Mouse (Mus musculus) heart, embryonic 15.5 days (tissue): Measurements from ENCODE around the gene L3mbtl1. TPM values are rescaled to one million over a fixed set of nuclear protein-coding genes. Genes with fewer than 3 reads are reported as not detected.
A peak's percentile ranks its signal among the peaks of the same experiment; 100 is the strongest.

Source experiments
- ATAC-seq: fragments of 200-750 bp; cut with Nextera tagmentation; replicated peaks from 2 replicates; pipeline ENCODE4 v1.8.0; 2017; ENCODE audit warnings: low read depth, moderate TSS enrichment; ENCODE audit not compliant: insufficient number of reproducible peaks, insufficient read depth, low FRiP score
- H3K27ac ChIP-seq: fragments of 300-500 bp; sonication (generic); 2 replicates; pipeline ENCODE4 v1.5.1; 2015; ENCODE audit warnings: mild to moderate bottlenecking, inconsistent platforms
- H3K27me3 ChIP-seq: fragments of 300-500 bp; sonication (generic); 2 replicates; pipeline ENCODE4 v1.6.1; 2015; ENCODE audit warnings: inconsistent platforms
- H3K36me3 ChIP-seq: fragments of 300-500 bp; sonication (generic); 2 replicates; pipeline ENCODE4 v1.6.1; 2015; ENCODE audit warnings: mild to moderate bottlenecking, inconsistent platforms
- H3K4me1 ChIP-seq: fragments of 300-500 bp; sonication (generic); replicated peaks from 2 replicates; pipeline ENCODE4 v1.6.1; 2015; ENCODE audit warnings: inconsistent platforms
- H3K4me2 ChIP-seq: fragments of 300-500 bp; sonication (generic); 2 replicates; pipeline ENCODE4 v1.6.1; 2015; ENCODE audit warnings: inconsistent platforms, mild to moderate bottlenecking, moderate library complexity
- H3K4me3 ChIP-seq: fragments of 300-500 bp; sonication (generic); 2 replicates; pipeline ENCODE4 v1.5.1; 2015; ENCODE audit warnings: mild to moderate bottlenecking, inconsistent platforms
- H3K9ac ChIP-seq: fragments of 300-500 bp; sonication (generic); 2 replicates; pipeline ENCODE4 v1.6.1; 2015; ENCODE audit warnings: mild to moderate bottlenecking, inconsistent platforms
- H3K9me3 ChIP-seq: fragments of 300-500 bp; sonication (generic); replicated peaks from 2 replicates; pipeline ENCODE4 v1.6.1; 2016; ENCODE audit warnings: inconsistent platforms
- WGBS: fragments of 180-500 bp; shearing (Covaris S2); methylation state at CpG from one replicate; pipeline ENCODE4 v1.1.7; 2015; ENCODE audit warnings: mixed read lengths; 5-methylcytosine and 5-hydroxymethylcytosine counted together
- polyA plus RNA-seq: library from polyadenylated mRNA; unstranded; fragments of >200 nt; fragmentation: Nextera tagmentation; extraction: Ambion mirVana; gene quantifications from 2 replicates; pipeline ENCODE4 v1.2.1, GENCODE M21; 2015

L3mbtl1 gene
- polyA plus RNA-seq, 1 experiment from 2014 or later = not detected

DNA sequence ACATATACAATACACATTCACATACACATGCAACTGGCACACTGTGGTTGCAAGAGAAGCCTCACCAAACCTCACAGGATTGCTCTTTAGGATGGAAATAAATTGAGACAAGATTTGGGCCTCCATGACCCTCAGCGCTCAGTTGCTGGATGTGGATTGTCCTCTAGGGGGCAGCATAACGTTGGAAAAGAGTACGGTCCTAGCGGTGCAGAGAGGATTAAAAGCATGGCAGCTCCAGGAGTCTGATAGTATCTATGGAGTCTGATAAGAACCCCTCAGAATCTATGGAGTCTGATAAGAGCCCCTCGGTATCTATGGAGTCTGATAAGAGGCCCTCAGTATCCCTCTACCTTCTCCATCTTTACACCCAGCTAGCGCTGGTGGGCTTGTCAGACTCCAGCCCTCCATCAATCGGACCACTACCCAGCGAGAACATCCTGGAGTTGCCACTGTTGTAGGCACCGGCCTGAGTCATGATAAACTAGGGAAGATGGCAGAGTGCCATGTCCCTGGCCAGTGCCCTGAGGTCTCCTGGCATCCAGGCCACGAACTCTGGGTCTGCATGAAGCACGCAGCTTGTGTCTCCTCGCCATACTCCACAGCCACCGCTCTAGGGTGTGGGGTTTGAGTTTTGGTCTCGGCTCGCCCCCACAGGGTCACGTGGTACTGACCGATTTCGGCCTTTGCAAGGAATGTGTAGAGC lies 55.4 kb downstream of the L3mbtl1 start:
- ATAC-seq = peak; percentile 24; the same call in 1 of the 2 replicates

GRCm38 (mm10) chr2:162999744-163000143 lies 56.5 kb downstream of the L3mbtl1 start:
- no peak for ATAC-seq
- H3K36me3 ChIP-seq = no peaks in the 10 kb centered on the region
- 27% methylated on average over 3 of the region's 3 CpGs for WGBS

More for the DNA sequence above, 55.4 kb downstream of the L3mbtl1 start:
- peak overlapping the region; percentile 14 for H3K4me3 ChIP-seq
- H3K4me2 ChIP-seq = peak overlapping the region; percentile 58
- H3K27me3 ChIP-seq = peaks cover 2% of the 10 kb centered on the region; the same call in 1 of the 2 replicates
- no peaks in the 10 kb centered on the region for H3K36me3 ChIP-seq
- no peaks in the 10 kb centered on the region for H3K9me3 ChIP-seq
- H3K27ac ChIP-seq = no peak overlapping the region
- peaks cover 7% of the 10 kb centered on the region for H3K4me1 ChIP-seq
- H3K9ac ChIP-seq = no peak overlapping the region
- 18% methylated on average over 18 of the region's 18 CpGs for whole genome bisulfite sequencing

GRCm38 (mm10) chr2:163001071-163001470 lies 57.8 kb downstream of the L3mbtl1 start:
- 90% methylated on average over 1 of the region's 1 CpGs for whole genome bisulfite sequencing
- no peak overlapping the region for H3K27ac ChIP-seq
- no peak overlapping the region for H3K9ac ChIP-seq
- ATAC-seq = no peak
- H3K27me3 ChIP-seq = peaks cover 2% of the 10 kb centered on the region; the same call in 1 of the 2 replicates
- H3K4me2 ChIP-seq = no peak overlapping the region
- H3K4me1 ChIP-seq = peaks cover 7% of the 10 kb centered on the region
- no peaks in the 10 kb centered on the region for H3K9me3 ChIP-seq
- H3K36me3 ChIP-seq = no peaks in the 10 kb centered on the region
- H3K4me3 ChIP-seq = no peak overlapping the region

More at GRCm38 (mm10) chr2:162999744-163000143, 56.5 kb downstream of the L3mbtl1 start:
- Histone ChIP-seq H3K9ac (no peak overlapping the region), H3K4me3 (no peak overlapping the region), H3K9me3 (no peaks in the 10 kb centered on the region), H3K27ac (no peak overlapping the region), H3K4me1 (peaks cover 7% of the 10 kb centered on the region), H3K27me3 (peaks cover 2% of the 10 kb centered on the region; the same call in 1 of the 2 replicates), H3K4me2 (no peak overlapping the region)

GRCm38 (mm10) chr2:163007299-163007698 lies 64.0 kb downstream of the L3mbtl1 start:
- Histone ChIP-seq H3K4me1 (no peaks in the 10 kb centered on the region), H3K27me3 (no peaks in the 10 kb centered on the region; the same call in 1 of the 2 replicates), H3K36me3 (no peaks in the 10 kb centered on the region), H3K4me3 (no peak overlapping the region), H3K27ac (no peak overlapping the region), H3K9me3 (no peaks in the 10 kb centered on the region), H3K9ac (no peak overlapping the region), H3K4me2 (no peak overlapping the region)
- no peak for ATAC-seq
- 60% methylated on average over 4 of the region's 4 CpGs for WGBS

DNA sequence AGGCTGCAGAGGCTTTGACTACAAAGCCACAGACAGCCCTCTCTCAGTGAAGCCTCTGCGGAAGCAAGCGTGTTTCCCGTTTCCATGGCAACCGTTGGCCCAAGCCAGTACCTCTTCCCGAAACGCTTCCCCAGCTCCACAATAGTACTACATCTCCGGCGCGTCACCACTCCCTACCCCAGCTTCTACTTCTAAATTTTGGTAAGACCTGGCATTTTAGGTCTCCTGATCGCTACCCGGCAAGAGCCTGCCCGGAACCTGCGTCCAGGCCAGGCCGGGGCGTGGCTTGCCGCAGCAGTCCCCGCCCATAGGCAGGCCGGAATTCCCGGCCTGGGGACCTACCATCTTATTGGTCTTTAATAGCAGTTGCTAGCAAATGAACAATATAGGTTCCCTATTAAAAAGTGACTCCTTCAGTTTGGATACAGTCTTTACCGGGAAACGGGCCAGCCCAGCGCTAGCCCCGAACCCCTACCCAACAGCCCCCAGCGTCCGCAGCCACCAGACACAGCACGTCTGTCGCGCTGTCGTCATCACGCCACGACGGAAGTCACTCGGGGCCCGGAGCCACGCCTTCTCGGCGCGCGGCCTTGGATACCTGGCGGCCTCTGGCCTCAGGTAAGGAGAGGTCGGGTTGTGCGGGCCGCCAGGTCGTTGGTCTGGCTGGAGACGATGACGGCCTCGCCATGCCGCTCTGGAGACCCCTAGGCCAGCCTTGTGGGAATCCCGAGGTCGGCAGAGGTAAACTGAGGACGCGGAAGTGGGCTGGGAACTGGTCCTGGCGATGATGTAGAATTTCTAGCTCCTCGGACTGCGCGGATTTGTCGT lies 73.9 kb downstream of the L3mbtl1 start, which contains the start of gene Ift52:
Gene Ift52, plus strand, starts transcription at position 439 of the 828 bp plus-strand sequence.
- peak within 1 kb of the TSS; percentile 89 for H3K4me3 ChIP-seq
- H3K4me1 ChIP-seq = peaks cover 9% of the 10 kb centered on the region
- peak; percentile 95 for ATAC-seq
- under 1% methylated on average over 57 of the region's 57 CpGs for WGBS
- H3K27me3 ChIP-seq = no peaks in the 10 kb centered on the region; the same call in 1 of the 2 replicates
- peak within 1 kb of the TSS; percentile 76 for H3K9ac ChIP-seq
- peak within 1 kb of the TSS; percentile 70 for H3K4me2 ChIP-seq
- no peaks in the 10 kb centered on the region for H3K9me3 ChIP-seq
- H3K36me3 ChIP-seq = no peaks in the 10 kb centered on the region
- peak within 1 kb of the TSS; percentile 82 for H3K27ac ChIP-seq

Other genes with a start within 250 kb of the L3mbtl1 start
- 105 and 121 TPM in 2 replicates for gene Srsf6, start 11.9 kb upstream of the L3mbtl1 start, polyA plus RNA-seq
- gene Sgk2, start 43.9 kb downstream of the L3mbtl1 start, polyA plus RNA-seq = not detected in 2 replicates
- 32.0 and 33.8 TPM in 2 replicates for gene Ift52, start 73.9 kb downstream of the L3mbtl1 start, polyA plus RNA-seq
- 12.0 and 16.2 TPM in 2 replicates for gene Mybl2, start 111.2 kb downstream of the L3mbtl1 start, polyA plus RNA-seq
- not detected in 2 replicates for gene Gtsf1l, start 144.4 kb downstream of the L3mbtl1 start, polyA plus RNA-seq